Mouse (Mus musculus) forelimb bud, embryonic 11.5 days (tissue): ENCODE results near the gene Klhl3.

Source experiments
- DNase-seq: peaks from one replicate; pipeline ENCODE4 v3.0.0-alpha.2; 2012; ENCODE audit warnings: low read depth, low spot score

Klhl3 gene

GRCm38 (mm10) chr13:57960254-57960653 is 153.1 kb downstream of the Klhl3 start:
- DNase-seq: no peak

- DNase-seq: no peak
Observed at GRCm38 (mm10) chr13:57959806-57960205, 153.6 kb downstream of the Klhl3 start.
